Mouse (Mus musculus) layer of hippocampus, adult 2 months (tissue): Measurements from ENCODE around the gene Mbd4. TPM values are rescaled to one million over a fixed set of nuclear protein-coding genes. Genes with fewer than 3 reads are reported as not detected.
"Not testable (repeated sequence)": the region's sequence is repeated elsewhere in the genome, so short reads cannot be mapped to it uniquely, and the experiment has no call there.

Experiments used
- DNase-seq, 2 experiments: peaks; one replicate each; pipeline ENCODE4 v3.0.0; 2022; ENCODE audit warnings: low spot score in 2 of 2
- H3K27ac ChIP-seq: fragments of 200-600 bp; 2 replicates; pipeline ENCODE4 v1.8.1; 2022
- H3K4me3 ChIP-seq: fragments of 200-600 bp; 2 replicates; pipeline ENCODE4 v1.8.1; 2022; ENCODE audit warnings: mild to moderate bottlenecking
- CTCF ChIP-seq: fragments of 200-600 bp; conservative IDR thresholded peaks from 2 replicates; pipeline ENCODE4 v1.8.1; 2022; ENCODE audit warnings: antibody characterized with exemption, mild to moderate bottlenecking, moderate library complexity
- total RNA-seq, 2 experiments: library from RNA; stranded (reverse); gene quantifications; 2 replicates each; pipeline ENCODE4 v1.2.3; 2021

Mbd4 gene
- total RNA-seq, 2 experiments from 2014 or later: 6.3 to 6.8 TPM

DNA sequence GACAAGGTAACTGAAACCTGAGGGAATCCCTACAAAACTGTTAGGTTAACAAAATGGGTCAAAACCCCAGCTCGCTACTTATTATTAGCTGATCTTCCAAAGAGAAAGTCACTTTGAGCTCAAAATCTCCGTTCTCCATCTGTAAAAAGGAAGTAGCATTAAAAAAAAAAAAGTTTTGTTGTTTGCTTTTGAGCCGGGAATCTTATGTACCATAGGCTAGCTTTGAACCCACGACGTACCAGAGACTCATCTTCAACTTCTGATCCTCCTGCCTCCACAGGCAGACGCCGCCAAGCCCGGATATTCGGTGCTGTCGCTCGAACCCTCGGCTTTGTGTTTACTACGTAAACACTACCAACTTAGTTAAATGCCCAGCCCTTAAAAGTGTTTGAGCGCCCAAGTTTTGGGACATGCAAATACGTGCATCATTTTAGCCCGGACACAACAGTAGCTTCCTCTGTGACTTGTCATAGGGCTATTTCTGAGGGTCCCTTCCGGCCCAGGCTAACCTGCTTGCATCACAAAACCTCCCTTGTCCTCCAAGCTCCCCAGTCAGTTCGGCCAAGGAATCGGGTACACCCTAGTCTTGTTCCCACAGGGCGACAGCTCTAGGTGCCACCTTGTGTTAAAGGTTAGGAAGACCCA, 603 bp downstream of the Mbd4 start:
- DNase-seq: no peak
- peak overlapping the region; percentile 73 for H3K27ac ChIP-seq
- TF ChIP-seq CTCF: no peak
- H3K4me3 ChIP-seq: peak overlapping the region; percentile 67

DNA sequence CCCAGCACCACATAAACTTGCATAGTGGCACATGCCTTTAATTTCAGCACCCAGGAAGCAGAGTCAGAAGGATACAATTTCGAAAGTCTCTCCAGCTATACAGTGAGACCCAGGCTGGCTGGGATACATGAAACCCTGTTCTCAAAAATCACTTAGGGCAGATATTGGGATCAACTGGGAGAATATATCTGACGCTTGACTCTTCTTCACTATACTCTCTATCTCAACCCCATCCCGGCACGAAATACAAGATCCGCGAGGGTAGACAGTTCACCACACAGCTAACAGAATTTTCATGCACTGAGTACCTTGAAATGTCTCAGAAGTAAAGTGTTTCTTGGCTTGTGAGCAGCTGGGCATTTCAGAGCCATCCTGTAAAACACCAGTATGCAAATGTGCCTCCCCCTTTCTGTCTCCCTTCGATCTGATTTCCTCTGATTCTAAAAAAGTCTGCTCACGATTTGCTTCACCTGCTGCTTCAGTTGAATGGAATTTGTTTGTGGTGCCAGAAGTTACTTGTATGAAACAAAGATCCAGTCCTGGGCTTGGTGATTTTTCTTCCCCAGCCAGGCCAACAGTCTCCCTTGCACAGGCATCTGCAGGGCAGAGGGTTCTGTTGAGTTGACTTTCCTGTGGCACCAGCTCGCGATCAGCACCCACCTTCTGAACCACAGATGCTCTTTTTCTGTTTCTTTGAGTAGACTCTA, 4.4 kb downstream of the Mbd4 start:
- Histone ChIP-seq H3K4me3 (no peak overlapping the region), H3K27ac (no peak overlapping the region)
- no peak for TF ChIP-seq CTCF
- no peak for DNase-seq

DNA sequence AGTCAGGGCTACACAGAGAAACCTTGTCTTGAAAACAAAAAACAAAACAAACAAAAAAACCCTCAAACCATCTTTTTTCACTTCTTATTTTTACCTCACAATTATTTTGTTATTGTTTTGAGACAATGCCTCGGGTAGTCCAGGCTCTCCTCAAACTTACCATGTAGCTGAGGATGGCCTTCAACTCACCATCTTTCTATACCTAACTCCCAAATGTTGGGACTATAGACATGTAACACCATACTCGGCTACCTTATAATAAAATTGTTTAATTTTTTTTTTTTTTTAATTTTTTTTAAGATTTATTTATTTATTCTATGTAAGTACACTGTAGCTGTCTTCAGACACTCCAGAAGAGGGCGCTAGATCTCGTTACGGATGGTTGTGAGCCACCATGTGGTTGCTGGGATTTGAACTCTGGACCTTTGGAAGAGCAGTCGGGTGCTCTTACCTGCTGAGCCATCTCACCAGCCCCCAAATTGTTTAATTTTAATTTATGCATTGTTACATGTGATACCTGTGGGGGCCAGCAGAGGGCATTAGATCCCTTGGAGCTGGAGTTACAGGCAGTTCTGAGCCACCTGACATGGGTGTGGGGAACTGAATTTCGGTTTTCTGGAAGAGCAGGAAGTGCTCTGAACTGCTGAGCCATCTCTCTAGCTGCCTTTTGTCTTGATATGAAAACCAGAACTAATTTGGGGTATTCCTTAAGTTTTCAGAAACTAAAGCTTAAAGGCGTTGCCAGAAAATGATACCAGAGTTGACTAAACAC, 6.3 kb downstream of the Mbd4 start:
- Histone ChIP-seq H3K4me3 (no peak overlapping the region), H3K27ac (no peak overlapping the region; the same call in 1 of the 2 replicates)
- peak in 1 of 2 experiments; percentile 68 for DNase-seq
- peak; percentile 85 for TF ChIP-seq CTCF

DNA sequence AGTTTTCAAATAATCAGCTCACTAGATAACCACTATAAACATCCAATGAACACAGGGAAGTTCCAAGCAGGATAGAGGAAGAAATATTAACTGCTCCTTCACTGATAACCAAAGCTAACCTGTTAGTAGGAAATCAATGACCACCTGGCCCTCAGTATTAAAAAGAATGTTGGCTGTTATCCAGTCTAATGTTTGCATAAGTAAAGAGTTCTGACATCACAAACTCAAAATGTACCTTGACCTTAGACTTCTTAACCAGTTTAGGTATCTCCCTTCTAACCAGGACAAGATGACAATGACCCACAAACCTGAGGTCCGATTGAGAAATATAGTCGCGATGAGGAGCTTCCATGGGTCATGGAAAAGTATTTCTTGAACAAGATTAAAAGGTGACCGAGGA, 8.2 kb downstream of the Mbd4 start:
- no peak for TF ChIP-seq CTCF
- Histone ChIP-seq H3K27ac (no peak overlapping the region), H3K4me3 (no peak overlapping the region)
- no peak for DNase-seq

DNA sequence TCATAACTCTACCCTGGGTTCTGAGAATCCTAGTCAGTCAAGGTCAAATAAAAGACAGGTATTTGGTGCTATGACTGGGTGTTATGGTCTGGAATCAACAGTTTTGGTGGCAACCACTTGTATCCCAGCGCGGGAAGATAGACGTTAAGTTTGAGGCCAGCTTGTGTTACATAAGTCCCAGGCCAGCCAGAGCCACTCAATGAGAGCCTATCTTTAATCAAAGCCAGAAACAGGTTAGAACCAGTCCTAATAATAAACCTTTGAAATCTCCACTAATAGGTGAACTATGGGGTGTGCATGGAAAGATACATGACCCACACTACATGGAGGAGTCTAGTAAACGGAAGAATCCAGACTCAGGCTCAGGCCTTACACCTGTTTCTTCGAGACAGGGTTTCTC, 14.4 kb downstream of the Mbd4 start:
- no peak for DNase-seq
- Histone ChIP-seq H3K27ac (peak overlapping the region; percentile 72), H3K4me3 (peak overlapping the region; percentile 60)
- no peak for TF ChIP-seq CTCF

DNA sequence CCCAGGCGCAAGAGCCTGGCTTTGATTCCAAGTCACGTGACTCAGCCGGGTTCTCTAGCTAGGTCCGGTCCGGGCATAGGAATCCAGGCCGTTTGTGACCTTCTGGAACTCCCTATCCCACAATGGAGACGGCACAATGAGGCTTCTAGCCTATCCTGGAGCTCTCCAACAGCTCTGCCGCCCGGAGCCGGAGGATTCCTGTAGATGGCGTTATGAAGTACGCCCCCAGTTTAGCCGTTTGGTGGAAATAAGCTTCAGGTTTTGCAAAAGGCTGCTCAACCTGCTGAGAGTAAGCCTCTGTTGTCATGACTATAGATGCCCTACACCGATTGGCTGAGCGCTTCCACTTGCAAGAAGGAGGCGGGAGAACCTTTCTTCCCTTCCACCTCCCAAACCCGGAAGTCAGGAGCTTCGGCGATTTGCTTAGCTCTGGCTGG, 15.0 kb downstream of the Mbd4 start, which contains the start of gene Efcab12:
TSS of gene Efcab12 (minus strand) at position 252 of the 437 bp plus-strand sequence.
- peak within 1 kb of the TSS; percentile 60 for H3K4me3 ChIP-seq
- H3K27ac ChIP-seq: peak within 1 kb of the TSS; percentile 72
- DNase-seq: peak; percentile 52 to 84
- TF ChIP-seq CTCF: peak; percentile 36

DNA sequence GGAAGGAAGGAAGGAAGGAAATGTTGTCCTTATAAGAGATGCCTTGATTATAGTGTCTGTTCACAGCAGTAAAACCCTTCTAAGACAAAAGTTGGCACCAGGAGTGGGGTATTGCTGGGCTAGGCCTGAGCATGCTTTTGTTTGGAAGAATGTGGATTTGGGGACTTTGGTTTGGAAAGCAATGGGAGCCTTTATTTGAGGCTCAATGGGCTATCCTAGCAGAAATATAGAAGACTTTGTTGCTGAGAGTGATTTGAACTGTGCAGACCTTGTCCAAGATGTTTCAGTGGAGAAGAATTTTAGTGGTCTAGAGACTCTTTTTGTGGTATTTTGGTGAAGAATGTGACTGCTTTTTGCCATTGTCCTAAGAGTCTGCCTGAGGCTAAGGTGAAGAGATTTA, 19.3 kb downstream of the Mbd4 start:
- Histone ChIP-seq H3K4me3 (no peak overlapping the region), H3K27ac (no peak overlapping the region)
- no peak for TF ChIP-seq CTCF
- no peak for DNase-seq

DNA sequence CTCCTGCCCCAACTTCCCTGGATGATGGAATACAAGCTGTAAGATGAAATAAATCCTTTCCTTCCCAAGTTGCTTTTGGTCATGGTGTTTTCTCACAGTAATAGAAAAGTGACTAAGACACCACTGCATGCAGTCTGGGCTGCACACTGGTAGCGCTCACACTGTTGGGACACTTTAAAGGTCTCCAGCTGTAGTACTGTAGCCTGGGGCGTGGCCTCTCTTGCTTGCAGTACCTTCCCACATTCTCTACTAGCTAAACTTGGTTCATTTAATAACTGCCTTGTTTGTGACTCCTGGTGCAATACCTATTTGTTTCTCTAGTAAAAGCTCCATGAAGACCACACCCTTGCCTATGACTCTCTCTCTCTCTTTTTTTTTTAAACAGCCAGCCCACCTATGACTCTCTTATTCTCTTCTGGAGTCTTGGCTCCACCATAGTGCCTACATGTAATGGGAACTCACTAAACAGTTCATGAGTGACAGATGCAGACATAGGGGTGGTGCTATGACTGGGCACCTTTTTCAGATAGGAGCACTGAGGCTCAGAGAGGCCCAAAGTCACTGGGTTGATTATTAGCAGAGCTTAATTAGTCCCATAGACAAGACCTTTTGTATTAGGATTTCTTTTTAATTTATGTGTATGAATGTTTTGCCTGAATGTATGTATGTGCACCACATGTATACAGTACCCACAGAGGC, 20.9 kb downstream of the Mbd4 start:
- no peak for DNase-seq
- no peak for TF ChIP-seq CTCF
- no peak overlapping the region for H3K27ac ChIP-seq
- H3K4me3 ChIP-seq: no peak overlapping the region

DNA sequence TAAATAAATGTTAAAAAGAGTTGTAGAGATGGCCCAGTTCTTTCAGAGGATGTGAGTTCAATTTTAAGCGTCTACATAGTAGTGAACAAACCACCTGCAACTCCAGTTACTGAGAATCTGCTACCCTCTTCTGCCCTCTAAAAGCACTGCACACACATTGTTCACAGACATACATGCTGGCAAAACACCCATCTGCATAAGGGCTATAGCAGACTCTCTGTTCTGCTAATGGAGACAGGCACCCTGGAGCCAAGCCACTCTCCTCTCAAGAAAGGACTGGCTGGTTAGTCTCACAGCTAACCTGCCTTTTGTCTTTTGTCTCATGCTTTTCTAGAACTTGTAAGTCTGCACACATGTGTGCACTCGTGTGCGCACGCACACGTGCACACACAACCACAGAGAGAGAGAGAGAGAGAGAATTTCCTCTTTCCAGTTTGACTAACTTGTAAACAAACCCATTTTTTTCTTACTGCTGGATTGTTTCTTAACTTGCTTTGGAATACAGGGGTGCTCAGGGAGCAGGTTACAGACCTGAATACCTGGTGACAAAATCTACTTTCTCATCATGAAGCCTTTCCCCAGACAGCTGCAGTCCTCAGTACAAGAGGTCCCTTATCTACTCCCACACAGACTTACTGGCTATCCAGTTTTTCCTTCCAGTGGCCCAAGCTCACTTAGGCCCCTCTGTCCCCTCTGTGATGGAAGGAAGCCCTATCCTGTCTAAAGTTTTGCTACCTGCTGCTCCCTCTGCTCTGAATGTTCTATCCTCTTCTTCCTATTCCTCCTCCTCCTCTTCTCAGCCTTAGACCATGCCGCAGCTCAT, 22.2 kb downstream of the Mbd4 start:
- H3K27ac ChIP-seq: no peak overlapping the region
- no peak for DNase-seq
- TF ChIP-seq CTCF: no peak
- H3K4me3 ChIP-seq: no peak overlapping the region

DNA sequence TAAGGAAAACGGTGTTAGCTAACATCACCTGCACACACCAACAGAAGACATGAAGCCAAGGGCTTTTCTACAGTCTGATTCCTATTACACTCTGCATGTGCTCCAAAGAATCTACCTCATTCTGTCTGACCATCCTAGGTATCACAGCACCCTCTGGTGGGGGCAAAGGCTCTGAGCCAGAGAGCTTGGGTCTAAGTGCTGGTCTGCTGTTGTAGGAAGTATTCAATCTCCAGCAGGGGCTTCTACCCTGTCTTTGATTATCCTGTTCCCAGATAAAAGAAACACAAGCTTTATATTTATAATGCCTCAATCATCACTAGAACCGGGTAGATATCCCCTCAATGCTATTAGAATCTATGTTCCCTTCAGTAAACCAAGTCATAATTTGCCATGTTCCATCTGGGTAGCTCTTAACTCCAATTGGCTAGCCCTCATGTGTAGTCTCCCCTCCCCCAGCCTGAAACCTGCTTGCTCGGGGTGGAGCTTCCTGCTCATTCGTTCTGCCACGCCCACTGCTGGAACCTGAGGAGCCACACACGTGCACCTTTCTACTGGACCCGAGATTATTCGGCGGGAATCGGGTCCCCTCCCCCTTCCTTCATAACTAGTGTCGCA, 29.2 kb downstream of the Mbd4 start:
- peak; percentile 66 for TF ChIP-seq CTCF
- not testable (repeated sequence) for H3K4me3 ChIP-seq, H3K27ac ChIP-seq, DNase-seq

DNA sequence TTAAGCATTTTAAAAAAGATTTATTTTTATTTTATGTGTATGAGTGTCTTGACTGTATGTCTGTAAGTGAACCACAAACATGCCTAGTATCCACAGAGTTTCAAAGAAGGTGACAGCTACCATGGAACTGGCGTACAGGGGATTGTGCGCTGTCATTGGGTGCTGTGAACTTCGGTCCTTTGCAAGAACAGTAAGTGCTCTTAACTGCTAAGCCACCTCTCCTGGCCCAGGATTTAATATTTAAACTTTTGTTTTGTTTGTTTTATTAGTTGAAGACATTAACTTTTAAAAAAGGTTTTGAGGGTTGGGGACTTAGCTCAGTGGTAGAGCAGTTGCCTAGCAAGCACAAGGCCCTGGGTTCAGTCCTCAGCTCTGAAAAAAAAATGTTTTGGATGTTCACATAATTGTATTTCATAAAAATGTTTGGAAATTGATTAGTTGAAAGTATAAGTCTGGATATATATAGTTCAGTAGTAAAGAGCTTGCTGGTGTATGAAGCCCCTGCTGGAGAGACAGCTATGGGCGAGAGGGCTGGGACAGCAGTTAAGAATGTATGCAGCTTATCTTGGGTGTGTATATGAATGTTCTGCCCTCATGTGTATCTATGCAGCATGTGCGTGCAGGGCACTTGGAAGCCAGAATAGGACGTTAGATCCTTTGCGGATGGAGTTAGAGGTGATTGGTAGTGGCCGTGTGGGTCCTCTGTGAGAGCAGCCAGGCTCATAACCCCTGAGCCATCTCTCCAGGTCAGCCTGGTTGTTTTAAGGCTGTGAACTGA, 31.8 kb downstream of the Mbd4 start:
- no peak overlapping the region for H3K4me3 ChIP-seq
- no peak for TF ChIP-seq CTCF
- no peak for DNase-seq
- no peak overlapping the region for H3K27ac ChIP-seq
